Mouse (Mus musculus): Measurements from ENCODE around the gene Fzd1.
A peak's percentile ranks its signal among the peaks of the same experiment; 100 is the strongest.

Fzd1 gene

DNA sequence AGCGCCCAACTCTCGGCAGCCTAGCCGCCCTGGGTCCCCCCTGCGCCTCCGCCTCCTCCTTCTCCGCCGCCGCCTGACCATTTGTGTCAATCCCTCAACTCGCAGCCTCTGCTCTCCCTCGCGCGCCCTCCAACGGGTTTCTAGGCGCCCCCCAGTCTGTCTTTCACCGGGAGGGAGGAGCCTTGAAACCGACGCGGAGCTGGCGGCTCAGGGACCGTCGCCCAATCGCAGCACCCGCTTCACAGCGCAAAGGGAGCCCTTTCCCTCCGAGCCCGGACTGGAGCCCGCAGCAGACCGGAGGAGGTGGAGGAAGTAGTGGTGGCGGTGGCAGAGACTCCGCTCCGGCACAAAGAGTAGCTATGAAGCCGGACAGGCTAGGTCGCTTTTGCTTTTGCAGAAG, at the start of gene Fzd1:
Gene Fzd1, minus strand, starts transcription at position 134 of the 400 bp plus-strand sequence.
- peak; percentile 98 for DNase-seq (ENCODE audit: low spot score)

DNA sequence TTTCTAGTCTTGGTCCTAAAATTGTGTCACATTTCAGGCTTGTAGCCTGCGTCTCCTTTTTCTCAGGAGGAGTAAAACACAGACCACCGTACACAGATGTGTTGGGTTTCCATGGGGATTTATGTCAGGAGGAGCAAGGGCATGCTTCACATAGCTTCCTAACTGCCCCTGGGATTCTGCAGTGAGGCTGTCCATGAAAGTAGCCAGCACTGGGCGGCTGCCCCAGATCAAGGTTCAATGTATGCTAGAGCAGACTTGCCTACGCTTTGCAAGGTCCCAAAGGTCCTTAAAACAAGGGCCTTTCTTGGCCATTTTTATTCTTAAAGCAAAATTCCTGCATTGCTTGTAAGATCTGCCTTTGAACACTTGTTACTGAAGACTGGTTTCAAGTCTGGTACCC, 47.4 kb upstream of the Fzd1 start:
- peak; percentile 40 for DNase-seq (ENCODE audit: low spot score)

DNA sequence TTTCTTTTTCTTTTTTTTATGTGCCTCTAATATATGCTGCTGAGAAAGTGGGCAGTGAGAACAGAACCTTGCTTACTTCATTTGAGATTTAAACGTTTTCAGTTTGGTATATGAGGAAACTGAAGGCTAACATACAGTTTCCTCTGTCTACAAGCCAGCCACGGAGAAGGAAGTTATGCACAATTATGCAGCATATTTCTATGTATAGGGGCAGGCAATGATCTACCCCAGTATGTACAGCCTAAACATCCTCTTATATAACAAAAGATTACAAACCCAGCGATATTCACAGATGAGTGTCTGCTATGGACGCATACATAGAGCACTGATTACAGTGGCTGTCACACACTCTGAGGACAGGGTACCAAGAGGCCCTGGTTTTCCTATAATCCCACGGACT, 45.9 kb upstream of the Fzd1 start:
- DNase-seq (ENCODE audit: low spot score) = no peak

DNA sequence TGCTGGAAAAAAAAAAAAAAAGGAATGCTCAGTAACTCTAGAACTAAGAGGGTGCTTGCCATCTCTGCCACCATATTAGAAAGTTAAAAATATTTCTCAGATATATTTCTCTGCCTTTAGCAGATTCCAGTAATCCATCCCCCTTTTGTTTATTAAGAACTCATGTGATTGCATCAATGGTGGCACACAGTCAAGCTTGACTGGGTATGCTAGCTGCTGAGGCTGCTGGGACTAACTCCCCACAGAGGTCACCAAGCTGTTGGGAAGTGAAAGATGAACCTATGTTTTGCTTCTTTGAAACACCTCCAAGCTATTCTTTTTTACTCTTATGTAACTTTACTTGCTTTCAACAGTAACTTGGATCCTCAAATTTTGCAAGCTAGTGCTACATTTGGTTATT, 44.1 kb upstream of the Fzd1 start:
- no peak for DNase-seq (ENCODE audit: low spot score)

DNA sequence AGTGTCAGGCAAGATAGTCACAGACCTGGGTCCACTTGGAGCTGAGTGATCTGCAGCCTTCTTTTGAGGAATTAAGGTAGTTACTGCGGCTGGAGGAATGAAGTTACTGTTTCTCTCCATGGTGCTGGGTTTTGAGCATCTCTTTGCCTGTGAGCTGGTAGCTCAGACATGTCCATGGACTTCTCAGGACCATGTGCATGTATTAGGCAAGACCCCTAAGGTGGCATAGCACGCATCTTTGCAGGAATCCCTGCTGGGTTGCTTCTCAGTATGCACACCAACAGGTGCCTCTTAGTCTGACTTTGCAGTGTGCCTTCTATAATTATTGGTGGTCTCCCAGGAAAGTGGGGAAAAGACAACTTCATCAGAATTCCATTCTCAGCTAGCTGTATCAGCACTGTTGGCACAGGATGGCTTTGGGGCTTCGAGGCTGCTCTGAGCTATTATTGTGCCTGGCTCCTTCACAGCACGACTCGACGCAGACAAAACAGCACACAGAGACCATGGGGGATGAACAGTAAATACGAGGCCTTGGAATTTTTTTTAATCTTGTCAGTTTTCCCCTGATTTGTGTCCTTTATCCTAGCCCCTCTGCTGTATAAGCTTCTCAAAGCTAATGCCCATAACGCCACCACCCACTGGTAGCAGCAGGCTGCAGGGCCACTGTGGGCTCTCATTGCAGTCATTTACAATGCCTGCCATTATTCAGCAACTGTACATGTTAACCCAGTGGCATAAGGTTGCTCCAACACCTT, 43.4 kb upstream of the Fzd1 start:
- DNase-seq (ENCODE audit: low spot score) = no peak

DNA sequence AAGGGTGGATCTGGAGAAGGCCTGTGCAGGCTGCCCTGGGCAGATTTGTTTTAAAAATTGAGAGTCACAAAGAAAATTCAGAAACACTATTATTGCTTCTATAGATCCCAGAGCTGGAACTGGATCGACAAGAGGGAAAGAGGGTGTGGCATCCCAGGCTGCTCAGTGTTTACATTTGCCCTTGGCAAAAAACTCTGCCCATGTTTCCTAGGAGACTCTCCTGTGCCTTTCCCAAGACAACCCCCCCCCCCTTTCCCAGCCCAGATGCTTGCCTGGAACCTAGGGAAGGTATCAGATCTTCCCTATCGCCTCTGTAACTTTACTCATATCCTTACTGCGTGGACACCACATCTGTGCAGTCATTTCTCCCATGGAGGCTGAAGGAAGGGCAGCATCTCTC, 33.4 kb upstream of the Fzd1 start:
- no peak for DNase-seq (ENCODE audit: low spot score)

DNA sequence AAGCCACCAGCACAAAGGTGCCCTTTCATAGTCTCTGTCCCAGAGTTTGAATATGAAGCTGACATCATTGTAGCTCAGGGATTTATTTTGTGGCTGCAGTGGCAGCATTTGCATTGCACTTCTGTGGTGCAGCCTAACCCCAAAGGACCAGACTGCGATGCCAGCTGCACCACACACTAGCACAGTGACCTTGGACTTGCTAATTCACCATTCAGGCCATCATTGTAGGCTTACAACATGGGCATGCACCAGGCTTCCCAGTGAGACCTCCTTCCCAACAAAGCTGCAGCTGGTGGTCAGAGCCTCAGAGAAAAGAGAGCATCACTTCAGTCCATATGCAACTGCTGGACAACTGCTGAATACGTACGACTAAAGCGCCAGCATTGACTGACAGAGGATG, 32.4 kb upstream of the Fzd1 start:
- DNase-seq (ENCODE audit: low spot score) = no peak

DNA sequence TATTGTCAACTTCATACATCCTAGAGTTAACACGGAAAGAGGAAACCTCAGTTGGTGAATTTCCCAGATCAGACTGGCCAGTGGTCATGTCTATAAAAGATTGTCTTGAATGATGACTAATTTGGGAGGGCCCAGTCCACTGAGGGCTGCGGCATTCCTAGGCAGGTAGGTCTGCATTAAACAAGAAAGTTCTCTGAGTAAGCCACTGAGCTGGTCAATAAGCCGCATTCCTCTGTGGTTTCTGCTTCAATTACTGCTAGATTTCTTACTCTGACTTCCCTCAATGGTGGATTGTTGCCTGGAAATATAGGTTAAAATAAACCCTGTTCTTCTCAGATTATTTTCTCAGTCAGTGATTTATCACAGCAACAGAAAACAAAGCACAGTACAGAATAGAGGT, 30.6 kb upstream of the Fzd1 start:
- DNase-seq (ENCODE audit: low spot score) = no peak

DNA sequence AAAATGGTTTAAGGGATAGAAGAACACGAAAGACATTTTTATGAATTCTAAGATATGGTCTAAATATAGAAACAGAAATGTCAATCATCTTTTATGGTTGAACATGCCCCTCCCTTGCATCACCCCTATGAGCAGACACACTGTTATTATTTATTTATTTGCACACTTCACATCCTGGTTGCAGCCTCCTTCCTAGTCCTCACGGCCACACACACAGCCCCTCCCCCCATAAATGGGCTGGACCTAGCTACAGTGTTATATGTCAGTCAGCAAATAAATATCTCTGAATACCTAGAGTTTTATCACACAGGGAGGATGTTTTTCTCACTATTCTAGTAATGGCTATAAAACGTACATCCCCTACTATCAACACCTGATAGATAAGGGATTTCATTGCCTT, 29.0 kb upstream of the Fzd1 start:
- no peak for DNase-seq (ENCODE audit: low spot score)

DNA sequence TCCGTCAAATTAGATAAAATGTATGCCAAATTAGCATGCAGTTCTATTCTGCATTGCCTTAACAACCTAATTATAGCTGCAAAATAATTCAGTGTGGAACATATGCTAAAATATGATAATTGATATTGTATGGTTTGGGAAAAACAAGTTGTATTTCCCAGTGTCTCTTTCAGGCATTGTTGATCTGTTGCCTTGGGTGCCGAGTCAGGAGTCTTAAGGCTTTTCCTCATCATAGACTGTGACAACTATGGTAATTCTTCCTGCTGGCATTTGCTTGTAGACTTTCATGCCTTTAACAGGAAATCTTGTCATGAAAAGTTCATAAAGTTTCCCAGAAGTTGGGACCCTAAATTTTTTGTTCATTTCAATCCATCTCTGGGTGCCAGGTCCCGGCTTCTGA, 20.4 kb upstream of the Fzd1 start:
- no peak for DNase-seq (ENCODE audit: low spot score)

DNA sequence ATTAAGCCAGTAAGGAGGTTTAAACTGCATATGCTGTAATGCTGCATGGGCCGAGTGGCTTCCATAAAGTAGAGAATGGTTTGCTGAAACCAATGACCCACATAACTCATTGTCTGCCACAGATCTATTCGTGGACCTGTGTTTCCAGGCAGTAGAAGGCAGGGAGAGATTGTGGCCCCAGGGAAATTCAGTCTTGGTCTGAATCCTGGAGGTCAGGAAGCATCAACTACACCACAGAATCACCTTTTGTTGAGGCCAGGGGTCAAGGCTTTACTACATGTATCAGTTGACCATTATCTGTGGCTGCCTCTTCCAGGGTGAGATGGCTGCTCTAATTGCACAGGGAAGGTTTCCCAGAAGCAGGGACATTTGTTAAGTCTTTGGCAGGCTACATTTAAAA, 18.7 kb upstream of the Fzd1 start:
- DNase-seq (ENCODE audit: low spot score) = peak; percentile 50

DNA sequence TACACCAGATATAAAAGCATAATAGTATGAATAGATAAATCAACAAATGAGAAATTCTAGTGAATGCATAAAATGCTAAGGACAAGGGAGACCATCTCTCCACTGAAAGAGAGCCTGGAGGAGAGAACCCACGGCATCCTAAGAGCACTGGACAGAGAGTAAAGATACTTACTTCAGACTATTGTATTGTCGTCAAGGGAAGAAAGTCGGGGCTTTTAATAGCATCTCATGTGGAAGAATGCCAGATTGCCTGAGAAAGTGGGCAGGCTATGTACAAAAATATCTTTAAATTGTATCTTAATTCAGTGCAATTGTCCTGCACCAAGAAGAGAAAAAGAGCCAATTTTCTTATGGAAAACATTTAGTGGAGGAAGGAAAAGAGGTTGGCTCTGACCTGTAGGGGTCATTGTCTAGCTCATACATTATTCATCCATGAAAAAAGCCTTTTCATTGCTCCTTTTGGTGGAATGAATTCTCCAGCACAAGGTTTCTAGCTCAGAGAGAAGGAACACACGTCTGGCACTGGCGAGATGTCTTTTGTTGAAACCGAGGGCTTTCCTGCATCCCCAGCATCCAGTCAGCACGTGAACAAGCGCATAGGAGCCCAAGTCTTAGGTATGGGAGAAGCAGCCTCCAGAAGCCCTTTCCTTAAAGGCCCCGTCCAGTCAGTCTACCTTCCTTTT, 15.4 kb upstream of the Fzd1 start:
- DNase-seq (ENCODE audit: low spot score) = peak; percentile 58

DNA sequence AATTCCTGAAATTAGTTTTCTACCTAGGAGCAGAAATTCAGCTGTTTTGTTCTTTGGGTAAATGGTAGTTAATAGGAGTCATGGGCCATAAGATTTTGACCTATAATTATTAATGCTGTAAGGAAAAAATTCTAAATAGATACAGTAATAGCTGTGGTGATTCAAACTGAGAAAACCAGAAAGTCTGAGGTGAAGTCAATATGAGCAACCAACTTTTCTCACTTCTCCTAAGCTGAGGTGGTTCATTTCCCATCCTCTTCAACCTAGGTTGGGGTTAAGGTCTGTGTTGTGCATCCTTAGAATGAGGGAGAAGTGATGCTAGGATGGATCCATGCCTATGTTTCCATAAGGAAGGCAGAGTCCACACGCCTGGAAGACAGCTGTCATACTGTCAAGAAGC, 12.8 kb upstream of the Fzd1 start:
- no peak for DNase-seq (ENCODE audit: low spot score)

DNA sequence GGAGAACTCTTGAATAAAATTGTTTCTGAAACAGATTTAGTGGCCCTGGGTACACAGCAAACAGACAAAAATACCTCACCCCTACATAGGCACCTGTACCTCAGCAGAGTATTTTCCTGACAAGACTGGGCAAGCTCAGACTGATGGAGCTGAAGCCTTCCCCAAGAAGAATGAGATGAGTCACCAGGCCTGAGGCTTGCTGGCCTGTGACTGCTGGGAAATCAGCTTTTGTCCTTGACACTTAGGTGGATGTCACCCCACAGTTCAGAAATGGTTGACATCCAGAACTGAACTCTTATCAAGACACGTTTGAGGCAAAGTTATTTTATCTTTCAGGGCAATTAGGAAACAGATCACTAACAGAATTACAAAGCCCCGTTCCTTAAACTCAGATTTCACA, 10.1 kb upstream of the Fzd1 start:
- no peak for DNase-seq (ENCODE audit: low spot score)

DNA sequence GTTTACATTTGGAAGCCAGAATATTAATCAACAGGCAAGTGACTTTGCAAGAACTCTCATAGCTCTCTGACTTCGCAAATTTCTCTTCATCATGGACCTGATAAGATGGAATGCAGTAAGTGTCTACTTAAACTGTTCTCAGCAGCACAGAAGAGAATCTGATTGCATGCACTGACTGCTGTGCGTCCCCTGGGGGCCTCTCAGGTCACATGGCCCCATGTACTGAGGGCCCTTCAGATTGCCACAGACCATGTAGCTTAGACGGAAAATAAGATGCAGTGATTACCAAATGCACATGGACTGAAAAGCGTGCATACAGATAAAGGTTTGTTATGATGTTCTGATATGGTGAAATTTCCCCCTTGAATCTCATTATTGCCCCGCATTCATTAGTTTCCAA, 8.9 kb upstream of the Fzd1 start:
- no peak for DNase-seq (ENCODE audit: low spot score)

DNA sequence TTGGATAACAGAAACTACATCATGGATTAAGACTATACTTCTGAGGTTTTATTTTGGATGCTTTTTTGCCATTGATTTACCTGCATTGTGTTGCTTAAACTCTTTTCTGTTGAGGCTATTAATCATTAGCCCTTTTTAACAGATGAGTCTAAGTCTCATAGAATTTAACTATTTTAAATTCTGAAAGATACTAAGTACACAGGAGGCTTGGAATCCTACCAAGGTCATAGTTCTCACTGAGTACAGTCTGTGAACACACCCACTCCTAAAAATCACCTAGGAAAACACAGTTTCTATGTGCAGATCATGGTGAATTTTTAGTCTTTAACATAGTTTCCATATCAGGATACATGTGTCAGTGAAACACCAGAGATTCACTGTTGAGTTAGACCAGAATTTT, 4.1 kb upstream of the Fzd1 start:
- DNase-seq (ENCODE audit: low spot score) = no peak

DNA sequence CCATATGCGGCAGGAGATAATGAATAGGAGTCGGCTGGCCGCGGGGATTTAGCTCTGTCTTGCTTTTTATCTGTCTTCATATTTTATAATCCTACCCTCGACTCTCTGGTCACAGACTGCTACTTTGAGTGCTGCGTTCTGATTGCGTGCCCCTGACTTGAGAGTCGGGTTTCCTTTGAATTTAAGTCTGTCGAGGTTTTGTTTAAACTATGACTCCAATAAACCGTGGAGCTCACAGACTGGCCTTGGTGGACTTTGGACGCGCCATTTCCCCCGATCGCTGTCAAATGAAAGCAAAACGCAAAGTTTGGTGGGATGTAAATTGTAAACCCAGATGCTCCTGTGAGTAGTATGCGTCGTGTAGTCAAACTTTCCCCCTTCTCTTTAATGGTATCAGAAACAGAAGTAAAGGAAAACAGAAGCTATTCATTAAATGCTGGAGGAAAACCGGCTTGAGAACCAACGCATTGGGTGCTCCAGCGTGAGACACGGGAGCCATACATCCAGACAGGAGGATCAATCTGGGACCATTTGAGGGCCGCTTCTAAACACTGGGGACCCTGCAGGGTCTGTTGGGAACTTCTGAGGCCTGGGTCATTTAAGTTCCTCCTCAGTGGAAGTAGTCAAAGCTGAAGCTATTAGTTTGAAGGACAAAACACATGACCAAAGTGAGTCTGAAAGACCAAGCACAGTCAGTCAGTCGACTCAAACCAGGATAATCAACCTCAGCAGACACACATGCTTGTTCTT, 671 bp upstream of the Fzd1 start:
- DNase-seq (ENCODE audit: low spot score) = peak; percentile 67

DNA sequence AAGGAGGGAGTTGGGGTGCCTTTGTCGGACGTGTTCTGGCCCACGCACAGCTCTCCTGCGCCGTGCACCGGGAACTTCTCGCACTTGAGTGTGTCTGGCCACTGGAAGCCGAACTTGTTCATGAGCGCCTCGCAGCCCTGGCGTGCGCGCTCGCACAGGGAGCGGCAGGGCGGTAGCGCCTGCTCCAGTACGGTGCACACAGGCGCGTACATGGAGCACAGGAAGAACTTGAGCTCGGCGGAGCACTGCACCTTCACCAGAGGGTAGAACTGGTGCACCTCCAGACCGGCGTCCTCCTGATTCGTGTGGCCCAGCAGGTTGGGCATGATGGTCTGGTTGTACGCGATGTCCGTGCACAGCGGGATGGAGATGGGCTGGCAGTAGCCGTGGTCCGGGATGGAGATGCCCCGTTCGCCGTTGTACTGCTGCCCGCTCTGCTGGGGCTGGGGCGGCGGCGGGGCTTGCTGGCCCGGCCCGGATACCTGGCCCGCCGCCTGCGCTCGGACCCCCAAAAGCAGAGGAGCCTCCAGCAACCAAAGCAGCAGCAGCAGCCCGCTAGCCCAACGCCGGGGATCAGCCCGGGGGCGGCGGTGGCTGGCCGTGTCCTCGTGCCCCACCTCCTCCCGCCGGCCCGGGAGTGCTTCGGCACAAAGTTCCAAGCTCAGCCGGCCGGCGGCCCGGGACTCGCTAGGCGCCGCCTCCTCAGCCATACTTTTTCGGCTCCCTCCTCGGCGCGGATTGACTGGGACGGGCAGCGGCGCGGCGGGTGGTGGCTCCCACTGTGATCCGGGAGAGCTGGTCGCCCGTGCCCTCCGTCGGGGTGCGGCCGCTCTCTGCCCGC, 744 bp downstream of the Fzd1 start:
- peak; percentile 74 for DNase-seq (ENCODE audit: low spot score)

DNA sequence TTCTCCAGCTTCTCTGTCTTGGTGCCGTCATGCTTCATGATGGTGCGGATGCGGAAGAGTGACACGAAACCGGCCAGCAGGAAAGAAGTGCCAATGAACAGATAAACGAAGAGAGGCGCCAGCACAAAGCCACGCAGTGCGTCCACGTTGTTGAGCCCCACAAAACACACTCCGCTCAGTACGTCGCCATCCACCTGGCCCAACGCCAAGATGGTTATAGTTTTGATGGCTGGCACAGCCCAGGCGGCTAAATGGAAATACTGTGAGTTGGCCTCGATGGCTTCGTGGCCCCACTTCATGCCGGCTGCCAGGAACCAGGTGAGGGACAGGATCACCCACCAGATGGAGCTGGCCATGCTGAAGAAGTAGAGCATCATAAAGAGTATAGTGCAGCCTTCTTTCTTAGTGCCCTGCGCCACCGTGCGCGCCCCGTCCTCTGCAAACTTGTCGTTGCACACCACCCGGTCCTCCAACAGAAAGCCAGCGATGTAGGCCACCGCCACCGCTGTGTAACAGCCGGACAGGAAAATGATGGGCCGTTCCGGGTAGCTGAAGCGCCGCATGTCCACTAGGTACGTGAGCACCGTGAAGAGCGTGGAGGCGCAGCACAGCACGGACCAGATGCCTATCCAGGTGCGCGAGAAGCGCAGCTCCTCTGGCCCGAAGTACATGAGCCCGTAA, 1.7 kb downstream of the Fzd1 start:
- DNase-seq (ENCODE audit: low spot score) = peak; percentile 40

DNA sequence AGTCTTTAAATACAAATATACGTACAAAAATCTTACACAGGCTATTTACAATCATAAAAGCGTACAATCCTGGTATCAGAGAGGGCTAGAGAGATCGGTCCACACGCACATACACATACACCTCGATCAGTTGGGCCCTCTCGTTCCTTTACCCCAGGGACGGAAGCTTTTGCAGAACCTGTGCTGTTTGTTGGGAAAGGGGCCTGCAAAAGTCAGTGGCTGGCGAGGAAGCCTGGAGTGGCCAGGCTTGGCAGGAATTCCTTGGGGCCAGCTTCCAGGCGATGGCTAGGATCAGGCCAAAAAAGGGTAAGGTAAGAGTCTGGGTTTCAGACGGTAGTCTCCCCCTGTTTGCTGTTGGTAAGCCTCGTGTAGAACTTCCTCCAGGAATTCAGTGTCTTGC, 2.5 kb downstream of the Fzd1 start:
- peak; percentile 17 for DNase-seq (ENCODE audit: low spot score)

DNA sequence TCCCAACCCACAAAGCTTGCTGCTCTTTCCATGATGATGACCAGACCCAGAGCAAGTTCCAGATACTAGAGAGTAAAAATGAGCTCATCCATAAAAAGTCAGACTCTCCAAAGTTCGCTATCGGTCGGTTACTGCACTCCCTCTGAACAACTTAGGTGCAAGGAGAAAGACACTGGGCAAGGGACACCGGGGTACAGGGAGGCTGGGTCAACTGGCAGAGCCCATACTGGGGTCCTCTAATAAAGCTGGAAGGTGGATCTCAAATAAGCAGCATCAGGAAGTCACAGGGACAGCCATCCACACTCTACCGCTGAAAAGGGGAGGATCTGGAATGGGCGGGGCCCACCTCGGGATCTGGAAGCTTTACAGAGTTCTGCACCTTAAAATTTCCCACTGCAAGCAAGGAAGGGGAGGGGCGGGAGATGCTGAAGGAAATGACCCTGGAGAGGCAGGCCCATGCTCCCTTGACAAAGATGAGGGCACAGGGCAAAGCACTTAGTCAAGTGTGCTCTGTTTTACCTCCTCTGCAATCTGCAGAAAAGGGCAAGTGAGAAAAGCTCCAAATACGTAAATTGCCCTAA, 3.0 kb downstream of the Fzd1 start:
- DNase-seq (ENCODE audit: low spot score) = peak; percentile 60
